Mouse (Mus musculus): ENCODE measurements around the gene Cblb.

DNA sequence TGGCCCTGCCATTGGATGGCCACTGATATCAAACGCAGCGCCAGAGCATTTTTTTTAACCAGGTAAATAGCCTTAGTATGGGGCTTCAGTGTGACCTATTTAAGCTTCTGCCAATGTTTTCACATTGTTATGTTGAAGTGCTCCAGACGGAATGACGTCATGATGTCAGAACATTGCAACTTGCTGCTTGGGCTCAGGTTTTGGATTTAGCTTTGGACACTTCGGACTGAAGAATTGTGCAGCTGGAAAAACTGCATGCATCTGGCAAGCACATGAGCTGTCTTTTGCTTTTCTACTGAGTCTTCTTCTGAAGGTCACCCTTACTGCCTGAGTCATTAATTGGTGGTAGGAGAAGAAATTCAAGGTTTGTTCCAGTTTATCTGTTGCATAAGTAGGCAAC, 3.3 kb downstream of the Cblb start:
- no peak for TF ChIP-seq CTCF (IDR thresholded peaks at IDR 0.05; ENCODE audit: extremely low read depth, insufficient read depth, low read length)
- TF ChIP-seq POLR2A (IDR thresholded peaks at IDR 0.05; ENCODE audit: extremely low read depth, insufficient read depth, low read length) = no peak

Data from cortical plate, adult 2 months (tissue).